ENCODE assay signal across 14 mouse cellular contexts in genomic region chr1:62429333-62430182, GRCm38 (mm10).
A peak's percentile ranks its signal among the peaks of the same experiment; 100 is the strongest.
DNase-seq lines count a peak whose midpoint lies in the region; ATAC-seq and TF ChIP-seq lines count a peak whose summit lies in the region.
"Had no signal": no experiment of that assay in that cellular context is flagged by ENCODE, and none has a peak within 500 bp of the region (broad histone marks: within the 10 kb centered on the region; RNA-seq: fewer than 3 reads in every experiment).

No protein-coding gene starts in this region.

- no peaks in the 10 kb centered on the region for H3K36me3 ChIP-seq in forebrain, postnatal 0 days (ENCODE audit: insufficient read depth)
- H3K36me3 ChIP-seq in midbrain, embryonic 14.5 days (ENCODE audit: control insufficient read depth, insufficient read depth, low read length): no peaks in the 10 kb centered on the region
- H3K36me3 ChIP-seq: heart, embryonic 12.5 days; limb, embryonic 15.5 days had no signal

- H3K27ac ChIP-seq in forebrain, postnatal 0 days (ENCODE audit: low read depth, low read length): no peak overlapping the region
- H3K27ac ChIP-seq in midbrain, embryonic 14.5 days (replicated peaks; ENCODE audit: low read depth, low read length): no peak overlapping the region
- H3K27ac ChIP-seq: limb, embryonic 15.5 days had no signal

- H3K27me3 ChIP-seq in forebrain, postnatal 0 days (ENCODE audit: insufficient read depth, low read length): no peaks in the 10 kb centered on the region
- no peaks in the 10 kb centered on the region for H3K27me3 ChIP-seq in midbrain, embryonic 14.5 days (ENCODE audit: control insufficient read depth, insufficient read depth, low read length)
- H3K27me3 ChIP-seq: heart, embryonic 12.5 days; limb, embryonic 15.5 days had no signal

- no peak overlapping the region for H3K9ac ChIP-seq in forebrain, postnatal 0 days
- H3K9ac ChIP-seq in midbrain, embryonic 14.5 days (replicated peaks; ENCODE audit: low read length): no peak overlapping the region
- H3K9ac ChIP-seq: heart, embryonic 12.5 days; limb, embryonic 15.5 days had no signal

- no peak for TF ChIP-seq CTCF in brain, embryonic 14.5 days (IDR thresholded peaks at IDR 0.05; ENCODE audit: borderline replicate concordance, extremely low read depth, insufficient read depth, insufficient read length)
- no peak for TF ChIP-seq CTCF in forebrain, postnatal 0 days (IDR thresholded peaks at IDR 0.05; ENCODE audit: low read depth)

- no peak overlapping the region for H3K4me3 ChIP-seq in forebrain, postnatal 0 days (ENCODE audit: low read depth, low read length)
- no peak overlapping the region for H3K4me3 ChIP-seq in midbrain, embryonic 14.5 days (replicated peaks; ENCODE audit: low read depth, low read length)
- H3K4me3 ChIP-seq: heart, embryonic 12.5 days; limb, embryonic 15.5 days had no signal

- no peaks in the 10 kb centered on the region for H3K9me3 ChIP-seq in forebrain, postnatal 0 days (ENCODE audit: low read length)
- no peaks in the 10 kb centered on the region for H3K9me3 ChIP-seq in midbrain, embryonic 14.5 days (ENCODE audit: control insufficient read depth, low read length)
- H3K9me3 ChIP-seq: heart, embryonic 12.5 days; limb, embryonic 15.5 days had no signal

- 0 out of 2 replicates have a peak overlapping the region, but pooled peaks have one; percentile 4 for H3K4me2 ChIP-seq in forebrain, postnatal 0 days (ENCODE audit: low read depth)
- no peak overlapping the region for H3K4me2 ChIP-seq in midbrain, embryonic 14.5 days (ENCODE audit: low read length)
- H3K4me2 ChIP-seq: heart, embryonic 12.5 days; limb, embryonic 15.5 days had no signal

- peak; percentile 46 for DNase-seq in embryo, embryonic 10.5 days (ENCODE audit: low spot score)
- no peak for DNase-seq in embryo, embryonic 11 days
- peak; percentile 83 for DNase-seq in brain, embryonic 14.5 days (ENCODE audit: low read depth)
- DNase-seq in forebrain, postnatal 0 days: no peak
- DNase-seq in midbrain, embryonic 14.5 days: peak; percentile 39
- no peak for DNase-seq in adrenal gland, postnatal 14 days
- no peak for DNase-seq in lung, postnatal 14 days
- DNase-seq: cerebellum, adult 8-10 months; kidney, postnatal 10 days; lung, postnatal 10 days; thymus, adult 2 months had no signal

- no peaks in the 10 kb centered on the region; the same call in 1 of the 2 replicates for H3K4me1 ChIP-seq in forebrain, postnatal 0 days (ENCODE audit: insufficient read depth)
- H3K4me1 ChIP-seq in midbrain, embryonic 14.5 days (ENCODE audit: control insufficient read depth, insufficient read depth, low read length): no peaks in the 10 kb centered on the region
- H3K4me1 ChIP-seq: heart, embryonic 12.5 days; limb, embryonic 15.5 days had no signal

- no peak for ATAC-seq in forebrain, postnatal 0 days
- no peak for ATAC-seq in midbrain, embryonic 14.5 days (ENCODE audit: low FRiP score, low TSS enrichment)
- no peak for ATAC-seq in megakaryocyte, adult 5-6 weeks (ENCODE audit: poor library complexity, severe bottlenecking)

- TF ChIP-seq POLR2A in brain, embryonic 14.5 days (IDR thresholded peaks at IDR 0.05; ENCODE audit: borderline replicate concordance, extremely low read depth, insufficient read depth, insufficient read length, poor library complexity, severe bottlenecking): no peak

- WGBS in forebrain, postnatal 0 days: 16% methylated on average over 17 of the region's 17 CpGs
- 52% methylated on average over 17 of the region's 17 CpGs for WGBS in midbrain, embryonic 14.5 days

Comparison
In these comparisons a context has a peak if more than half of its experiments do, and no peak if none do; other contexts are left out.
1. DNase-seq: peak in embryo, embryonic 10.5 days (single experiment), brain, embryonic 14.5 days (single experiment) and midbrain, embryonic 14.5 days (single experiment); none in embryo, embryonic 11 days (single experiment), forebrain, postnatal 0 days (single experiment), adrenal gland, postnatal 14 days (single experiment) and lung, postnatal 14 days (single experiment).